Mouse (Mus musculus): ENCODE results near the gene Slc17a3. TPM values are rescaled to one million over a fixed set of nuclear protein-coding genes. Genes with fewer than 3 reads are reported as not detected.

The Slc17a3 gene
- polyA plus RNA-seq, 1 experiment from 2014 or later, result not detected

GRCm38 (mm10) chr13:23822213-23822612 lies 17.0 kb upstream of the Slc17a3 start:
- Histone ChIP-seq H3K27me3 (ENCODE audit: control insufficient read depth, insufficient read depth, low read length) (no peaks in the 10 kb centered on the region), H3K4me3 (ENCODE audit: control insufficient read depth in 1 of 2, insufficient read depth in 1 of 2, low read depth in 1 of 2, low read length in 2 of 2) (no peak overlapping the region), H3K27ac (replicated peaks in 1 of 2; ENCODE audit: control insufficient read depth in 1 of 2, insufficient read depth in 1 of 2, low read depth in 2 of 2, low read length in 2 of 2) (no peak overlapping the region), H3K4me1 (ENCODE audit: control insufficient read depth in 2 of 2, insufficient read depth in 2 of 2, low read length in 2 of 2) (no peaks in the 10 kb centered on the region; a peak in 1 of 4 replicates), H3K9me3 (ENCODE audit: control insufficient read depth, low read length) (no peaks in the 10 kb centered on the region), H3K9ac (ENCODE audit: low read length) (no peak overlapping the region), H3K4me2 (ENCODE audit: low read length) (no peak overlapping the region), H3K36me3 (ENCODE audit: control insufficient read depth, insufficient read depth, low read length) (no peaks in the 10 kb centered on the region)
- no peak for ATAC-seq (ENCODE audit: insufficient number of reproducible peaks, insufficient read depth, low FRiP score, low read depth)
- WGBS, result 13% methylated on average over 3 of the region's 3 CpGs

- Histone ChIP-seq H3K4me1 (ENCODE audit: control insufficient read depth in 2 of 2, insufficient read depth in 2 of 2, low read length in 2 of 2) (no peaks in the 10 kb centered on the region; a peak in 1 of 4 replicates), H3K27ac (replicated peaks in 1 of 2; ENCODE audit: control insufficient read depth in 1 of 2, insufficient read depth in 1 of 2, low read depth in 2 of 2, low read length in 2 of 2) (no peak overlapping the region), H3K4me3 (ENCODE audit: control insufficient read depth in 1 of 2, insufficient read depth in 1 of 2, low read depth in 1 of 2, low read length in 2 of 2) (no peak overlapping the region), H3K36me3 (ENCODE audit: control insufficient read depth, insufficient read depth, low read length) (no peaks in the 10 kb centered on the region), H3K9ac (ENCODE audit: low read length) (no peak overlapping the region), H3K27me3 (ENCODE audit: control insufficient read depth, insufficient read depth, low read length) (no peaks in the 10 kb centered on the region), H3K4me2 (ENCODE audit: low read length) (no peak overlapping the region), H3K9me3 (ENCODE audit: control insufficient read depth, low read length) (no peaks in the 10 kb centered on the region)
- WGBS, result 60% methylated on average over 3 of the region's 3 CpGs
- no peak for ATAC-seq (ENCODE audit: insufficient number of reproducible peaks, insufficient read depth, low FRiP score, low read depth)
Measured at GRCm38 (mm10) chr13:23826606-23827005, 12.6 kb upstream of the Slc17a3 start.

- WGBS, result 12% methylated on average over 6 of the region's 6 CpGs
- Histone ChIP-seq H3K27ac (replicated peaks in 1 of 2; ENCODE audit: control insufficient read depth in 1 of 2, insufficient read depth in 1 of 2, low read depth in 2 of 2, low read length in 2 of 2) (no peak overlapping the region), H3K9me3 (ENCODE audit: control insufficient read depth, low read length) (no peaks in the 10 kb centered on the region), H3K9ac (ENCODE audit: low read length) (no peak overlapping the region), H3K27me3 (ENCODE audit: control insufficient read depth, insufficient read depth, low read length) (no peaks in the 10 kb centered on the region), H3K36me3 (ENCODE audit: control insufficient read depth, insufficient read depth, low read length) (no peaks in the 10 kb centered on the region), H3K4me1 (ENCODE audit: control insufficient read depth in 2 of 2, insufficient read depth in 2 of 2, low read length in 2 of 2) (no peaks in the 10 kb centered on the region), H3K4me3 (ENCODE audit: control insufficient read depth in 1 of 2, insufficient read depth in 1 of 2, low read depth in 1 of 2, low read length in 2 of 2) (no peak overlapping the region), H3K4me2 (ENCODE audit: low read length) (no peak overlapping the region)
- no peak for ATAC-seq (ENCODE audit: insufficient number of reproducible peaks, insufficient read depth, low FRiP score, low read depth)
Measured at GRCm38 (mm10) chr13:23833053-23833452, 6.2 kb upstream of the Slc17a3 start.

- WGBS, result 90% methylated on average over 5 of the region's 5 CpGs
- no peak for ATAC-seq (ENCODE audit: insufficient number of reproducible peaks, insufficient read depth, low FRiP score, low read depth)
- H3K4me2 ChIP-seq (ENCODE audit: low read length), result no peak overlapping the region
- H3K27ac ChIP-seq (replicated peaks in 1 of 2; ENCODE audit: control insufficient read depth in 1 of 2, insufficient read depth in 1 of 2, low read depth in 2 of 2, low read length in 2 of 2), result no peak overlapping the region
- H3K27me3 ChIP-seq (ENCODE audit: control insufficient read depth, insufficient read depth, low read length), result no peaks in the 10 kb centered on the region
- no peak overlapping the region for H3K9ac ChIP-seq (ENCODE audit: low read length)
- H3K9me3 ChIP-seq (ENCODE audit: control insufficient read depth, low read length), result no peaks in the 10 kb centered on the region
- no peaks in the 10 kb centered on the region for H3K4me1 ChIP-seq (ENCODE audit: control insufficient read depth in 2 of 2, insufficient read depth in 2 of 2, low read length in 2 of 2)
- H3K36me3 ChIP-seq (ENCODE audit: control insufficient read depth, insufficient read depth, low read length), result no peaks in the 10 kb centered on the region
- H3K4me3 ChIP-seq (ENCODE audit: control insufficient read depth in 1 of 2, insufficient read depth in 1 of 2, low read depth in 1 of 2, low read length in 2 of 2), result no peak overlapping the region
Measured at GRCm38 (mm10) chr13:23834836-23835235, 4.4 kb upstream of the Slc17a3 start.

- H3K27me3 ChIP-seq (ENCODE audit: control insufficient read depth, insufficient read depth, low read length), result no peaks in the 10 kb centered on the region
- no peaks in the 10 kb centered on the region for H3K4me1 ChIP-seq (ENCODE audit: control insufficient read depth in 2 of 2, insufficient read depth in 2 of 2, low read length in 2 of 2)
- H3K9ac ChIP-seq (ENCODE audit: low read length), result no peak overlapping the region
- no peak overlapping the region for H3K4me3 ChIP-seq (ENCODE audit: control insufficient read depth in 1 of 2, insufficient read depth in 1 of 2, low read depth in 1 of 2, low read length in 2 of 2)
- ATAC-seq (ENCODE audit: insufficient number of reproducible peaks, insufficient read depth, low FRiP score, low read depth), result no peak
- no peak overlapping the region for H3K4me2 ChIP-seq (ENCODE audit: low read length)
- no peaks in the 10 kb centered on the region for H3K36me3 ChIP-seq (ENCODE audit: control insufficient read depth, insufficient read depth, low read length)
- no peaks in the 10 kb centered on the region for H3K9me3 ChIP-seq (ENCODE audit: control insufficient read depth, low read length)
- 84% methylated on average over 5 of the region's 5 CpGs for WGBS
- H3K27ac ChIP-seq (replicated peaks in 1 of 2; ENCODE audit: control insufficient read depth in 1 of 2, insufficient read depth in 1 of 2, low read depth in 2 of 2, low read length in 2 of 2), result no peak overlapping the region
Measured at GRCm38 (mm10) chr13:23836630-23837029, 2.6 kb upstream of the Slc17a3 start.

GRCm38 (mm10) chr13:23845851-23846250 lies 6.6 kb downstream of the Slc17a3 start:
- Histone ChIP-seq H3K27ac (replicated peaks in 1 of 2; ENCODE audit: control insufficient read depth in 1 of 2, insufficient read depth in 1 of 2, low read depth in 2 of 2, low read length in 2 of 2) (no peak overlapping the region), H3K4me1 (ENCODE audit: control insufficient read depth in 2 of 2, insufficient read depth in 2 of 2, low read length in 2 of 2) (no peaks in the 10 kb centered on the region), H3K27me3 (ENCODE audit: control insufficient read depth, insufficient read depth, low read length) (no peaks in the 10 kb centered on the region), H3K4me3 (ENCODE audit: control insufficient read depth in 1 of 2, insufficient read depth in 1 of 2, low read depth in 1 of 2, low read length in 2 of 2) (no peak overlapping the region), H3K36me3 (ENCODE audit: control insufficient read depth, insufficient read depth, low read length) (no peaks in the 10 kb centered on the region), H3K4me2 (ENCODE audit: low read length) (no peak overlapping the region), H3K9ac (ENCODE audit: low read length) (no peak overlapping the region), H3K9me3 (ENCODE audit: control insufficient read depth, low read length) (no peaks in the 10 kb centered on the region)
- no peak for ATAC-seq (ENCODE audit: insufficient number of reproducible peaks, insufficient read depth, low FRiP score, low read depth)
- WGBS, result 82% methylated on average over 4 of the region's 4 CpGs

GRCm38 (mm10) chr13:23849299-23849698 lies 10.1 kb downstream of the Slc17a3 start:
- Histone ChIP-seq H3K4me3 (ENCODE audit: control insufficient read depth in 1 of 2, insufficient read depth in 1 of 2, low read depth in 1 of 2, low read length in 2 of 2) (no peak overlapping the region), H3K27me3 (ENCODE audit: control insufficient read depth, insufficient read depth, low read length) (no peaks in the 10 kb centered on the region), H3K4me1 (ENCODE audit: control insufficient read depth in 2 of 2, insufficient read depth in 2 of 2, low read length in 2 of 2) (no peaks in the 10 kb centered on the region), H3K9ac (ENCODE audit: low read length) (no peak overlapping the region), H3K9me3 (ENCODE audit: control insufficient read depth, low read length) (no peaks in the 10 kb centered on the region), H3K4me2 (ENCODE audit: low read length) (no peak overlapping the region), H3K36me3 (ENCODE audit: control insufficient read depth, insufficient read depth, low read length) (no peaks in the 10 kb centered on the region), H3K27ac (replicated peaks in 1 of 2; ENCODE audit: control insufficient read depth in 1 of 2, insufficient read depth in 1 of 2, low read depth in 2 of 2, low read length in 2 of 2) (no peak overlapping the region)
- no peak for ATAC-seq (ENCODE audit: insufficient number of reproducible peaks, insufficient read depth, low FRiP score, low read depth)
- 82% methylated on average over 2 of the region's 2 CpGs for WGBS

GRCm38 (mm10) chr13:23856401-23856800 lies 17.2 kb downstream of the Slc17a3 start:
- ATAC-seq (ENCODE audit: insufficient number of reproducible peaks, insufficient read depth, low FRiP score, low read depth), result no peak
- WGBS, result 61% methylated on average over 3 of the region's 3 CpGs
- no peaks in the 10 kb centered on the region for H3K36me3 ChIP-seq (ENCODE audit: control insufficient read depth, insufficient read depth, low read length)
- H3K27ac ChIP-seq (replicated peaks in 1 of 2; ENCODE audit: control insufficient read depth in 1 of 2, insufficient read depth in 1 of 2, low read depth in 2 of 2, low read length in 2 of 2), result no peak overlapping the region
- 0 out of 2 replicates have a peak, but pooled peaks cover 3% of the 10 kb centered on the region for H3K27me3 ChIP-seq (ENCODE audit: control insufficient read depth, insufficient read depth, low read length)
- no peaks in the 10 kb centered on the region for H3K9me3 ChIP-seq (ENCODE audit: control insufficient read depth, low read length)
- H3K4me2 ChIP-seq (ENCODE audit: low read length), result no peak overlapping the region
- H3K4me3 ChIP-seq (ENCODE audit: control insufficient read depth in 1 of 2, insufficient read depth in 1 of 2, low read depth in 1 of 2, low read length in 2 of 2), result no peak overlapping the region
- H3K4me1 ChIP-seq (ENCODE audit: control insufficient read depth in 2 of 2, insufficient read depth in 2 of 2, low read length in 2 of 2), result no peaks in the 10 kb centered on the region
- H3K9ac ChIP-seq (ENCODE audit: low read length), result no peak overlapping the region
